In the genomic region with DNA sequence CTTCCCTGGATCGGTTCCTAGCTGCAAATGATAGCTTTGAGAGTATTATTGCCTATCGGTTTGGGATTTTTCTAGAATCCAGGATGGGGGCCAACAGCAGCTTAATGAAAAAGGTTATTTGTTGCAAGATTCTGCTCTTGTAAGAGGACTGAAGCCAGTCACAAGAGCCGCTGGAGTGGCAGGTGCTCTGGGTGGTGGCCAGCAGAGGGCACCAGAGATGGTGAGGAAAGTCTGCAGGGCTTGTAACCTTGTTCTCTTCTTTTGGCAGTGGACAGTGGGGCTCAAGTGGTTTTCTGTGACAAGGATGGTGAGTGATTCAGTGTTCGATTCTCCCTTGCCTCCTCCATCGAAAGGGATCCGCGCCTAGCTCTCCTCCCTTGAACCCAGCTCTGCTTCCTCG, we compare ENCODE assay signal across 9 mouse cellular contexts. TPM values are rescaled to one million over a fixed set of nuclear protein-coding genes. Genes with fewer than 3 reads are reported as not detected.
DNase-seq lines count a peak whose midpoint lies in the region; ATAC-seq lines count a peak whose summit lies in the region.
"Had no signal": no experiment of that assay in that cellular context is flagged by ENCODE, and none has a peak within 500 bp of the region (broad histone marks: within the 10 kb centered on the region; RNA-seq: fewer than 3 reads in every experiment).

No protein-coding gene starts in this region.

- H3K9me3 ChIP-seq in midbrain, embryonic 14.5 days (ENCODE audit: control insufficient read depth, low read length), result no peaks in the 10 kb centered on the region
- no peaks in the 10 kb centered on the region for H3K9me3 ChIP-seq in midbrain, embryonic 15.5 days
- no peaks in the 10 kb centered on the region for H3K9me3 ChIP-seq in intestine, embryonic 16.5 days (ENCODE audit: control insufficient read depth, low read length)
- no peaks in the 10 kb centered on the region for H3K9me3 ChIP-seq in neural tube, embryonic 11.5 days (ENCODE audit: control insufficient read depth, low read length)
- H3K9me3 ChIP-seq: embryonic facial prominence, embryonic 12.5 days had no signal

- no peak overlapping the region for H3K4me3 ChIP-seq in midbrain, embryonic 14.5 days (replicated peaks; ENCODE audit: low read depth, low read length)
- no peak overlapping the region for H3K4me3 ChIP-seq in midbrain, embryonic 15.5 days
- no peak overlapping the region for H3K4me3 ChIP-seq in intestine, embryonic 16.5 days (ENCODE audit: low read length)
- H3K4me3 ChIP-seq in neural tube, embryonic 11.5 days (ENCODE audit: low read depth, low read length), result no peak overlapping the region
- H3K4me3 ChIP-seq: embryonic facial prominence, embryonic 12.5 days had no signal

- DNase-seq in midbrain, embryonic 14.5 days, result peak; percentile 85
- peak; percentile 73 for DNase-seq in c-Kit-positive CD71-positive TER-119-positive erythroid progenitor cells, embryonic 14.5 days (ENCODE audit: low spot score)
- peak; percentile 65 for DNase-seq in forelimb bud, embryonic 11.5 days (ENCODE audit: low read depth, low spot score)
- peak; percentile 64 to 65 for DNase-seq in left cerebral cortex, postnatal 36 days (ENCODE audit: low spot score in 2 of 2)
- DNase-seq in neural tube, embryonic 11.5 days (ENCODE audit: low spot score), result peak; percentile 83
- peak; percentile 59 to 60 for DNase-seq in thymus, adult 18-20 months

- H3K27ac ChIP-seq in midbrain, embryonic 14.5 days (replicated peaks; ENCODE audit: low read depth, low read length), result no peak overlapping the region
- H3K27ac ChIP-seq in midbrain, embryonic 15.5 days, result no peak overlapping the region
- no peak overlapping the region for H3K27ac ChIP-seq in intestine, embryonic 16.5 days (ENCODE audit: low read length)
- H3K27ac ChIP-seq in neural tube, embryonic 11.5 days (ENCODE audit: low read depth, low read length), result no peak overlapping the region
- H3K27ac ChIP-seq: embryonic facial prominence, embryonic 12.5 days had no signal

- no peak for ATAC-seq in midbrain, embryonic 14.5 days (ENCODE audit: low FRiP score, low TSS enrichment)
- ATAC-seq in midbrain, embryonic 15.5 days (replicated peaks), result no peak
- 0 out of 2 replicates have a peak, but pooled peaks have one; percentile 37 for ATAC-seq in intestine, embryonic 16.5 days
- no peak for ATAC-seq in neural tube, embryonic 11.5 days (ENCODE audit: insufficient read depth, low FRiP score, low TSS enrichment)

- no peaks in the 10 kb centered on the region for H3K36me3 ChIP-seq in midbrain, embryonic 14.5 days (ENCODE audit: control insufficient read depth, insufficient read depth, low read length)
- H3K36me3 ChIP-seq in midbrain, embryonic 15.5 days (replicated peaks), result no peaks in the 10 kb centered on the region
- H3K36me3 ChIP-seq in intestine, embryonic 16.5 days (ENCODE audit: control insufficient read depth, insufficient read depth, low read length), result no peaks in the 10 kb centered on the region
- no peaks in the 10 kb centered on the region for H3K36me3 ChIP-seq in neural tube, embryonic 11.5 days (ENCODE audit: control insufficient read depth, insufficient read depth, low read length)
- H3K36me3 ChIP-seq: embryonic facial prominence, embryonic 12.5 days had no signal

- no peaks in the 10 kb centered on the region; the same call in 1 of the 2 replicates for H3K27me3 ChIP-seq in midbrain, embryonic 14.5 days (ENCODE audit: control insufficient read depth, insufficient read depth, low read length)
- H3K27me3 ChIP-seq in midbrain, embryonic 15.5 days (replicated peaks), result no peaks in the 10 kb centered on the region
- H3K27me3 ChIP-seq in intestine, embryonic 16.5 days (replicated peaks; ENCODE audit: control insufficient read depth, insufficient read depth, low read length), result no peaks in the 10 kb centered on the region
- H3K27me3 ChIP-seq in neural tube, embryonic 11.5 days (ENCODE audit: control insufficient read depth, insufficient read depth, low read length), result no peaks in the 10 kb centered on the region
- H3K27me3 ChIP-seq: embryonic facial prominence, embryonic 12.5 days had no signal

- H3K4me1 ChIP-seq in midbrain, embryonic 14.5 days (ENCODE audit: control insufficient read depth, insufficient read depth, low read length), result no peaks in the 10 kb centered on the region
- H3K4me1 ChIP-seq in midbrain, embryonic 15.5 days, result no peaks in the 10 kb centered on the region
- H3K4me1 ChIP-seq in intestine, embryonic 16.5 days (ENCODE audit: control insufficient read depth, insufficient read depth, low read length), result 0 out of 2 replicates have a peak, but pooled peaks cover 4% of the 10 kb centered on the region
- no peaks in the 10 kb centered on the region for H3K4me1 ChIP-seq in neural tube, embryonic 11.5 days (ENCODE audit: control insufficient read depth, insufficient read depth, low read length)

- H3K4me2 ChIP-seq in midbrain, embryonic 14.5 days (ENCODE audit: low read length), result no peak overlapping the region
- no peak overlapping the region for H3K4me2 ChIP-seq in midbrain, embryonic 15.5 days
- H3K4me2 ChIP-seq in intestine, embryonic 16.5 days (ENCODE audit: low read depth, low read length), result no peak overlapping the region
- H3K4me2 ChIP-seq in neural tube, embryonic 11.5 days (ENCODE audit: low read depth), result no peak overlapping the region
- H3K4me2 ChIP-seq: embryonic facial prominence, embryonic 12.5 days had no signal

- WGBS in midbrain, embryonic 14.5 days, result 33% methylated on average over 8 of the region's 8 CpGs
- 34% methylated on average over 8 of the region's 8 CpGs for WGBS in midbrain, embryonic 15.5 days
- 32% methylated on average over 8 of the region's 8 CpGs for WGBS in intestine, embryonic 16.5 days
- WGBS in neural tube, embryonic 11.5 days, result 28% methylated on average over 8 of the region's 8 CpGs

- no peak overlapping the region for H3K9ac ChIP-seq in midbrain, embryonic 14.5 days (replicated peaks; ENCODE audit: low read length)
- H3K9ac ChIP-seq in midbrain, embryonic 15.5 days, result no peak overlapping the region
- H3K9ac ChIP-seq in intestine, embryonic 16.5 days (ENCODE audit: low read depth, low read length), result no peak overlapping the region
- no peak overlapping the region for H3K9ac ChIP-seq in neural tube, embryonic 11.5 days (ENCODE audit: low read length)
- H3K9ac ChIP-seq: embryonic facial prominence, embryonic 12.5 days had no signal

- intact Hi-C loops in left cerebral cortex, postnatal 36 days (cut with DNase I), result loop anchor here (2.0 kb wide), 1 partner anchor 35 kb away; no protein-coding TSS in a partner anchor

RNA-seq across cellular contexts. Expression of a gene that starts 1.1 kb away (rescaled TPM):
- not detected in 2 replicates for polyA plus RNA-seq in midbrain, embryonic 14.5 days (2014; fragmentation: Nextera tagmentation; extraction: Ambion mirVana)
- 0.37 TPM in 1 of 2 replicates, not detected in the other for polyA plus RNA-seq in midbrain, embryonic 15.5 days (2015; fragmentation: Nextera tagmentation; extraction: Ambion mirVana)
- 2.9 and 3.3 TPM in 2 replicates for polyA plus RNA-seq in intestine, embryonic 16.5 days (2015; fragmentation: Nextera tagmentation; extraction: Ambion mirVana)
- under 1 TPM in 1 of 2 experiments, not detected in 1; 0.39 TPM for total RNA-seq in left cerebral cortex, postnatal 36 days (2021)
- 0.78 and 1.1 TPM in 2 replicates for polyA plus RNA-seq in neural tube, embryonic 11.5 days (2014; fragmentation: Nextera tagmentation; extraction: Ambion mirVana)

RNA-seq across cellular contexts. Expression of a gene that starts 14.2 kb away (rescaled TPM):
- 14.9 and 16.9 TPM in 2 replicates for polyA plus RNA-seq in midbrain, embryonic 14.5 days (2014; fragmentation: Nextera tagmentation; extraction: Ambion mirVana)
- 23.8 and 27.1 TPM in 2 replicates for polyA plus RNA-seq in midbrain, embryonic 15.5 days (2015; fragmentation: Nextera tagmentation; extraction: Ambion mirVana)
- polyA plus RNA-seq in intestine, embryonic 16.5 days (2015; fragmentation: Nextera tagmentation; extraction: Ambion mirVana), result 59.9 and 65.4 TPM in 2 replicates
- total RNA-seq in left cerebral cortex, postnatal 36 days (2021), result 10 to 100 TPM; 18.8 to 27.5 TPM
- polyA plus RNA-seq in neural tube, embryonic 11.5 days (2014; fragmentation: Nextera tagmentation; extraction: Ambion mirVana), result 34.1 and 37.4 TPM in 2 replicates

RNA-seq across cellular contexts. Expression of a gene that starts 29.7 kb away (rescaled TPM):
- 0.53 and 0.77 TPM in 2 replicates for polyA plus RNA-seq in midbrain, embryonic 14.5 days (2014; fragmentation: Nextera tagmentation; extraction: Ambion mirVana)
- polyA plus RNA-seq in midbrain, embryonic 15.5 days (2015; fragmentation: Nextera tagmentation; extraction: Ambion mirVana), result 1.3 TPM in 2 replicates
- polyA plus RNA-seq in intestine, embryonic 16.5 days (2015; fragmentation: Nextera tagmentation; extraction: Ambion mirVana), result 1.4 and 1.6 TPM in 2 replicates
- 1 to 10 TPM; 3.7 to 5.2 TPM for total RNA-seq in left cerebral cortex, postnatal 36 days (2021)
- 1.3 and 2.3 TPM in 2 replicates for polyA plus RNA-seq in neural tube, embryonic 11.5 days (2014; fragmentation: Nextera tagmentation; extraction: Ambion mirVana)

RNA-seq across cellular contexts. Expression of a gene that starts 29.7 kb away (rescaled TPM):
- polyA plus RNA-seq in midbrain, embryonic 14.5 days (2014; fragmentation: Nextera tagmentation; extraction: Ambion mirVana), result 9.5 and 10.2 TPM in 2 replicates
- 11.7 and 12.5 TPM in 2 replicates for polyA plus RNA-seq in midbrain, embryonic 15.5 days (2015; fragmentation: Nextera tagmentation; extraction: Ambion mirVana)
- polyA plus RNA-seq in intestine, embryonic 16.5 days (2015; fragmentation: Nextera tagmentation; extraction: Ambion mirVana), result 17.3 and 19.1 TPM in 2 replicates
- 10 to 100 TPM; 24.2 to 31.3 TPM for total RNA-seq in left cerebral cortex, postnatal 36 days (2021)
- 16.0 and 17.7 TPM in 2 replicates for polyA plus RNA-seq in neural tube, embryonic 11.5 days (2014; fragmentation: Nextera tagmentation; extraction: Ambion mirVana)

RNA-seq across cellular contexts. Expression of a gene that starts 45.6 kb away (rescaled TPM):
- polyA plus RNA-seq in midbrain, embryonic 14.5 days (2014; fragmentation: Nextera tagmentation; extraction: Ambion mirVana), result 86.5 and 89.5 TPM in 2 replicates
- polyA plus RNA-seq in midbrain, embryonic 15.5 days (2015; fragmentation: Nextera tagmentation; extraction: Ambion mirVana), result 118 and 121 TPM in 2 replicates
- 251 and 266 TPM in 2 replicates for polyA plus RNA-seq in intestine, embryonic 16.5 days (2015; fragmentation: Nextera tagmentation; extraction: Ambion mirVana)
- total RNA-seq in left cerebral cortex, postnatal 36 days (2021), result 10 to 100 TPM; 96.8 to 98.9 TPM
- 110 and 113 TPM in 2 replicates for polyA plus RNA-seq in neural tube, embryonic 11.5 days (2014; fragmentation: Nextera tagmentation; extraction: Ambion mirVana)
